Comparison of ENCODE assay signal across 25 mouse cellular contexts in the genomic region with DNA sequence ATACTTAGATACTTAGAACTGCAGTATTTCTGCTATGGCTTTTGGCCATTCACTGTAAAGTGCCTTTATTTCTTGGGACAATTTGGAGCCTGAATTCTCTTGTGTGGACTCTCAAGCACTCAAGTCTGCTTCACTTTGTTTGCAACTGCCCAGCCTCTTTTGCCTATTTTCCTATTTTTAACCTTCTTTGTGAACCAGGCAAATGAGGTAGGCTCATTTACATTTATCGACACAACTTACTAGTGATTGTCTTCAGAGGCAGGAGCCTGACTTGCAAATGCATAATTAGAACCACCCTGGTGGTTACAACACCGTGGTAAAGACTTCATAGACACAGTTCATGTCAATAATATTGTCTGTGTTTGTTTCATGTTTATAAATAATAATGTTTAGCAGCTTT.
"Had no signal": no experiment of that assay in that cellular context is flagged by ENCODE, and none has a peak within 500 bp of the region (broad histone marks: within the 10 kb centered on the region; RNA-seq: fewer than 3 reads in every experiment).

No protein-coding gene starts in this region.

- H3K4me1 ChIP-seq: embryonic facial prominence, embryonic 10.5 days; embryonic facial prominence, embryonic 12.5 days; embryonic facial prominence, embryonic 13.5 days; embryonic facial prominence, embryonic 15.5 days; forebrain, embryonic 10.5 days; forebrain, embryonic 12.5 days; forebrain, embryonic 15.5 days had no signal

- H3K36me3 ChIP-seq: embryonic facial prominence, embryonic 10.5 days; embryonic facial prominence, embryonic 12.5 days; embryonic facial prominence, embryonic 13.5 days; embryonic facial prominence, embryonic 15.5 days; forebrain, embryonic 10.5 days; forebrain, embryonic 12.5 days; forebrain, embryonic 15.5 days had no signal

- DNase-seq: cerebellum, adult 9-10 months; cerebellum, adult 9-11 months; cerebellum, postnatal 10 days; cerebellum, postnatal 14 days; cerebellum, postnatal 25 days; cerebellum, postnatal 36 days; embryo, embryonic 11 days; forebrain, postnatal 0 days; gastrocnemius, adult 2 months; gastrocnemius, postnatal 10 days; gastrocnemius, postnatal 14 days; gastrocnemius, postnatal 25 days; gastrocnemius, postnatal 36 days; heart, adult 11 months; heart, adult 18-20 months; heart, adult 2 months had no signal

- H3K27ac ChIP-seq: embryonic facial prominence, embryonic 10.5 days; embryonic facial prominence, embryonic 12.5 days; embryonic facial prominence, embryonic 13.5 days; embryonic facial prominence, embryonic 15.5 days; forebrain, embryonic 10.5 days; forebrain, embryonic 12.5 days; forebrain, embryonic 13.5 days; forebrain, embryonic 15.5 days; gastrocnemius, adult 2 months; heart, adult 2 months had no signal

- H3K4me2 ChIP-seq: embryonic facial prominence, embryonic 12.5 days; embryonic facial prominence, embryonic 13.5 days; embryonic facial prominence, embryonic 15.5 days; forebrain, embryonic 12.5 days; forebrain, embryonic 13.5 days; forebrain, embryonic 15.5 days had no signal

- H3K27me3 ChIP-seq: embryonic facial prominence, embryonic 12.5 days; embryonic facial prominence, embryonic 13.5 days; embryonic facial prominence, embryonic 15.5 days; forebrain, embryonic 12.5 days; forebrain, embryonic 13.5 days; forebrain, embryonic 15.5 days had no signal

- H3K9ac ChIP-seq: embryonic facial prominence, embryonic 12.5 days; embryonic facial prominence, embryonic 13.5 days; embryonic facial prominence, embryonic 15.5 days; forebrain, embryonic 12.5 days; forebrain, embryonic 13.5 days; forebrain, embryonic 15.5 days; forebrain, postnatal 0 days had no signal

- H3K4me3 ChIP-seq: embryonic facial prominence, embryonic 10.5 days; embryonic facial prominence, embryonic 12.5 days; embryonic facial prominence, embryonic 13.5 days; embryonic facial prominence, embryonic 15.5 days; erythroblast, embryonic 14.5 days; forebrain, embryonic 10.5 days; forebrain, embryonic 12.5 days; forebrain, embryonic 13.5 days; forebrain, embryonic 15.5 days; gastrocnemius, adult 2 months; heart, adult 2 months had no signal

- H3K9me3 ChIP-seq: embryonic facial prominence, embryonic 10.5 days; embryonic facial prominence, embryonic 12.5 days; embryonic facial prominence, embryonic 13.5 days; embryonic facial prominence, embryonic 15.5 days; forebrain, embryonic 10.5 days; forebrain, embryonic 12.5 days; forebrain, embryonic 13.5 days; forebrain, embryonic 15.5 days had no signal
